Mouse (Mus musculus) midbrain, postnatal 0 days (tissue): ENCODE data around the gene Tmem161a. TPM values are rescaled to one million over a fixed set of nuclear protein-coding genes. Genes with fewer than 3 reads are reported as not detected.
A peak's percentile ranks its signal among the peaks of the same experiment; 100 is the strongest.

Experiments
- ATAC-seq: fragments of 200-750 bp; cut with Nextera tagmentation; 2 replicates; pipeline ENCODE4 v1.8.0; 2017; ENCODE audit warnings: moderate number of reproducible peaks, mild to moderate bottlenecking, moderate TSS enrichment, moderate library complexity; ENCODE audit not compliant: low FRiP score
- DNase-seq: peaks from one replicate; pipeline ENCODE4 v3.0.0-alpha.2; 2015; ENCODE audit warnings: low spot score
- H3K27ac ChIP-seq: fragments of 300-500 bp; sonication (generic); 2 replicates; pipeline ENCODE4 v1.5.1; 2014; ENCODE audit warnings: low read depth, mild to moderate bottlenecking, low read length, mixed read lengths
- H3K27me3 ChIP-seq: fragments of 300-500 bp; sonication (generic); 2 replicates; pipeline ENCODE4 v1.6.1; 2014; ENCODE audit warnings: low read length, control low read depth, mixed read lengths; ENCODE audit not compliant: insufficient read depth
- H3K36me3 ChIP-seq: fragments of 300-500 bp; sonication (generic); 2 replicates; pipeline ENCODE4 v1.6.1; 2014; ENCODE audit warnings: low read length, control low read depth, mixed read lengths; ENCODE audit not compliant: insufficient read depth
- H3K4me1 ChIP-seq: fragments of 300-500 bp; sonication (generic); 2 replicates; pipeline ENCODE4 v1.6.1; 2014; ENCODE audit warnings: mild to moderate bottlenecking, control low read depth, antibody characterized with exemption, low read length, mixed read lengths; ENCODE audit not compliant: insufficient read depth
- H3K4me2 ChIP-seq: fragments of 300-500 bp; sonication (generic); 2 replicates; pipeline ENCODE4 v1.6.1; 2014; ENCODE audit warnings: low read depth, mild to moderate bottlenecking, low read length, mixed read lengths; ENCODE audit not compliant: poor library complexity, severe bottlenecking
- H3K4me3 ChIP-seq: fragments of 300-500 bp; sonication (generic); 2 replicates; pipeline ENCODE4 v1.5.1; 2014; ENCODE audit warnings: low read depth, mild to moderate bottlenecking, low read length, moderate library complexity
- H3K9ac ChIP-seq: fragments of 300-500 bp; sonication (generic); replicated peaks from 2 replicates; pipeline ENCODE4 v1.6.1; 2014; ENCODE audit warnings: mild to moderate bottlenecking, low read length, moderate library complexity, mixed read lengths; ENCODE audit not compliant: poor library complexity, severe bottlenecking
- H3K9me3 ChIP-seq: fragments of 300-500 bp; sonication (generic); 2 replicates; pipeline ENCODE4 v1.6.1; 2016; ENCODE audit warnings: low read length, control low read depth
- CTCF ChIP-seq: IDR thresholded peaks from 2 replicates; pipeline ENCODE4 v1.5.1; 2016; ENCODE audit warnings: antibody characterized with exemption, mild to moderate bottlenecking
- WGBS: fragments of 180-500 bp; shearing (Covaris S2); extraction: QIAGEN DNeasy Blood & Tissue Kit; methylation state at CpG from one replicate; pipeline ENCODE4 v1.1.7; 2014; 5-methylcytosine and 5-hydroxymethylcytosine counted together
- polyA plus RNA-seq: library from polyadenylated mRNA; unstranded; fragments of >200 nt; fragmentation: Nextera tagmentation; extraction: Ambion mirVana; gene quantifications from 2 replicates; pipeline ENCODE4 v1.2.1, GENCODE M21; 2015
- total RNA-seq: library from RNA; depleted of rRNA; stranded (reverse); fragments of >200 nt; gene quantifications from 2 replicates; pipeline ENCODE4 v1.2.3, GENCODE M21; 2014

Tmem161a gene
- total and polyA plus RNA-seq, 2 experiments from 2014 or later = 49.5 to 64.8 TPM

- H3K4me1 ChIP-seq = no peaks in the 10 kb centered on the region; the same call in 1 of the 2 replicates
- H3K9me3 ChIP-seq = no peaks in the 10 kb centered on the region
- DNase-seq (peak; percentile 94), ATAC-seq (peak; percentile 68)
- peak within 1 kb of the TSS; percentile 61 for H3K9ac ChIP-seq
- WGBS = 1% methylated on average over 37 of the region's 37 CpGs
- no peaks in the 10 kb centered on the region for H3K27me3 ChIP-seq
- peak; percentile 40; the same call in 1 of the 2 replicates for TF ChIP-seq CTCF
- peak within 1 kb of the TSS; percentile 57 for H3K27ac ChIP-seq
- H3K36me3 ChIP-seq = peaks cover 25% of the 10 kb centered on the region
- peak within 1 kb of the TSS; percentile 44 for H3K4me3 ChIP-seq
- H3K4me2 ChIP-seq = peak within 1 kb of the TSS; percentile 71
Observed at GRCm38 (mm10) chr8:70131166-70131883, 40.8 kb upstream of the Tmem161a start, which contains the start of gene Nr2c2ap. Gene Nr2c2ap, plus strand, starts transcription at chr8:70131333.

GRCm38 (mm10) chr8:70134086-70134485 lies 38.1 kb upstream of the Tmem161a start:
- no peak overlapping the region for H3K4me2 ChIP-seq
- no peaks in the 10 kb centered on the region for H3K27me3 ChIP-seq
- H3K4me1 ChIP-seq = no peaks in the 10 kb centered on the region; the same call in 1 of the 2 replicates
- peaks cover 26% of the 10 kb centered on the region for H3K36me3 ChIP-seq
- no peak overlapping the region for H3K9ac ChIP-seq
- no peak overlapping the region for H3K4me3 ChIP-seq
- H3K9me3 ChIP-seq = no peaks in the 10 kb centered on the region
- no peak for TF ChIP-seq CTCF
- DNase-seq (no peak), ATAC-seq (no peak)
- H3K27ac ChIP-seq = no peak overlapping the region
- 97% methylated on average over 5 of the region's 5 CpGs for WGBS

GRCm38 (mm10) chr8:70134931-70135330 lies 37.2 kb upstream of the Tmem161a start:
- H3K4me1 ChIP-seq = no peaks in the 10 kb centered on the region; the same call in 1 of the 2 replicates
- ATAC-seq = no peak
- H3K36me3 ChIP-seq = peaks cover 26% of the 10 kb centered on the region
- H3K27me3 ChIP-seq = no peaks in the 10 kb centered on the region
- H3K4me2 ChIP-seq = no peak overlapping the region
- H3K4me3 ChIP-seq = no peak overlapping the region
- DNase-seq = no peak
- no peak overlapping the region for H3K9ac ChIP-seq
- no peak for TF ChIP-seq CTCF
- H3K27ac ChIP-seq = no peak overlapping the region
- no peaks in the 10 kb centered on the region for H3K9me3 ChIP-seq
- WGBS = 93% methylated on average over 9 of the region's 9 CpGs

GRCm38 (mm10) chr8:70136591-70136990 lies 35.6 kb upstream of the Tmem161a start:
- Histone ChIP-seq H3K4me1 (peaks cover 7% of the 10 kb centered on the region), H3K9me3 (no peaks in the 10 kb centered on the region), H3K4me3 (no peak overlapping the region), H3K27ac (no peak overlapping the region), H3K36me3 (peaks cover 26% of the 10 kb centered on the region), H3K9ac (no peak overlapping the region), H3K4me2 (no peak overlapping the region), H3K27me3 (no peaks in the 10 kb centered on the region)
- WGBS = 86% methylated on average over 4 of the region's 4 CpGs
- DNase-seq = no peak
- ATAC-seq = no peak
- TF ChIP-seq CTCF = no peak

GRCm38 (mm10) chr8:70137890-70138289 lies 34.3 kb upstream of the Tmem161a start:
- WGBS = 76% methylated on average over 4 of the region's 4 CpGs
- H3K4me3 ChIP-seq = no peak overlapping the region
- ATAC-seq = no peak
- H3K9ac ChIP-seq = 0 out of 2 replicates have a peak overlapping the region, but pooled peaks have one; percentile 9
- H3K27ac ChIP-seq = no peak overlapping the region
- no peak for DNase-seq
- peaks cover 33% of the 10 kb centered on the region for H3K36me3 ChIP-seq
- H3K4me2 ChIP-seq = peak overlapping the region; percentile 77
- H3K4me1 ChIP-seq = peaks cover 7% of the 10 kb centered on the region
- no peaks in the 10 kb centered on the region for H3K9me3 ChIP-seq
- no peak for TF ChIP-seq CTCF
- H3K27me3 ChIP-seq = no peaks in the 10 kb centered on the region
